In the genomic region with DNA sequence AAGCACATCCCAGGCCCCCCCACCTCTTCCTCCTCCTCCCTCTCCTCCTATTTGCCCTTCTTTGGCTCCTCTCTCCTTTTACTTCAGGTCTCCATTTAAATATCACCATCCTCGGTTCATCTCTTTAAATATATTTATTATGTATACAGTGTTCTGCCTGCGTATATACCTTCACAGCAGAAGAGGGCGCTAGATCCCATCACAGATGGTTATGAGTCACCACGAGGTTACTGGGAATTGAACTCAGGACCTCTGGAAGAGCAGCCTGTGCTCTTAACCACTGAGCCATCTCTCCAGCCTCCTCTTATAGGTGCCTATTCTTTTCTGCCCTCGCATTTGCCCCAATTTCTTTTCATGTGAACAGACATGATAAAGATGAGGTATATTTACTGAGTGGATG, we compare ENCODE assay signal across 29 mouse cellular contexts. TPM values are rescaled to one million over a fixed set of nuclear protein-coding genes. Genes with fewer than 3 reads are reported as not detected.
DNase-seq lines count a peak whose midpoint lies in the region; ATAC-seq and TF ChIP-seq lines count a peak whose summit lies in the region.
"Had no signal": no experiment of that assay in that cellular context is flagged by ENCODE, and none has a peak within 500 bp of the region (broad histone marks: within the 10 kb centered on the region; RNA-seq: fewer than 3 reads in every experiment).

No protein-coding gene starts in this region.

- no peak for TF ChIP-seq EP300 in heart, adult 2 months (IDR thresholded peaks at IDR 0.05; ENCODE audit: insufficient read depth, low read depth, low read length)
- TF ChIP-seq EP300 in liver, embryonic 14.5 days (IDR thresholded peaks at IDR 0.05; ENCODE audit: low read depth) = no peak
- TF ChIP-seq EP300 in MEL (IDR thresholded peaks at IDR 0.05; ENCODE audit: low read depth in 1 of 2, low read length in 2 of 2) = no peak
- TF ChIP-seq EP300 in stomach, postnatal 0 days (optimal IDR thresholded peaks at IDR 0.05) = no peak

- peak; percentile 7; the same call in 1 of the 2 replicates for TF ChIP-seq CTCF in heart, adult 2 months (IDR thresholded peaks at IDR 0.05)
- peak; percentile 42; the same call in 1 of the 2 replicates for TF ChIP-seq CTCF in liver, embryonic 14.5 days (IDR thresholded peaks at IDR 0.05; ENCODE audit: low read depth)
- peak; percentile 44 to 56 (median 47) for TF ChIP-seq CTCF in MEL (IDR thresholded peaks at IDR 0.05 in 2 of 3, conservative IDR thresholded peaks at IDR 0.05 in 1 of 3; ENCODE audit: control insufficient read depth in 1 of 3, insufficient read depth in 1 of 3, low read depth in 2 of 3, low read length in 3 of 3, poor library complexity in 1 of 3, severe bottlenecking in 1 of 3)
- TF ChIP-seq CTCF in stomach, postnatal 0 days (IDR thresholded peaks at IDR 0.05; ENCODE audit: low read depth) = peak; percentile 26

- H3K36me3 ChIP-seq in heart, adult 2 months (ENCODE audit: control insufficient read depth, insufficient read depth, low read length) = no peaks in the 10 kb centered on the region
- no peaks in the 10 kb centered on the region for H3K36me3 ChIP-seq in liver, embryonic 14.5 days (replicated peaks; ENCODE audit: control insufficient read depth, insufficient read depth, low read depth)
- H3K36me3 ChIP-seq in liver, embryonic 12.5 days = no peaks in the 10 kb centered on the region
- peaks cover 0 to 16% of the 10 kb centered on the region in 2 experiments; a peak in 2 of 4 replicates for H3K36me3 ChIP-seq in MEL (ENCODE audit: control insufficient read depth in 1 of 2, insufficient read depth in 2 of 2, low read length in 2 of 2)
- no peaks in the 10 kb centered on the region for H3K36me3 ChIP-seq in stomach, postnatal 0 days (ENCODE audit: control insufficient read depth, insufficient read depth, low read length)
- H3K36me3 ChIP-seq: embryonic facial prominence, embryonic 15.5 days; G1E; heart, embryonic 13.5 days; limb, embryonic 15.5 days; midbrain, embryonic 12.5 days had no signal

- no peak for TF ChIP-seq POLR2A in heart, adult 2 months (IDR thresholded peaks at IDR 0.05; ENCODE audit: insufficient read depth, low read depth, low read length)
- no peak for TF ChIP-seq POLR2A in MEL (IDR thresholded peaks at IDR 0.05; ENCODE audit: control insufficient read depth in 1 of 2, insufficient read depth in 1 of 2, low read depth in 1 of 2, low read length in 2 of 2, poor library complexity in 1 of 2)

- H3K79me2 ChIP-seq in heart, adult 2 months (replicated peaks; ENCODE audit: control insufficient read depth, insufficient read depth, low read length) = no peaks in the 10 kb centered on the region
- no peaks in the 10 kb centered on the region for H3K79me2 ChIP-seq in MEL (ENCODE audit: control insufficient read depth, insufficient read depth, low read length, poor library complexity)

- ATAC-seq in liver, embryonic 14.5 days (ENCODE audit: insufficient read depth) = no peak
- no peak for ATAC-seq in liver, embryonic 12.5 days
- no peak for ATAC-seq in stomach, postnatal 0 days (ENCODE audit: low FRiP score, low TSS enrichment)
- ATAC-seq in inflammation-experienced regulatory T-cells, adult 6 months = no peak
- ATAC-seq: forebrain, embryonic 14.5 days; hindbrain, postnatal 0 days had no signal

- H3K4me3 ChIP-seq in heart, adult 2 months = no peak overlapping the region
- no peak overlapping the region for H3K4me3 ChIP-seq in liver, embryonic 14.5 days (ENCODE audit: insufficient read depth in 1 of 2, low read depth in 2 of 2, low read length in 2 of 2)
- H3K4me3 ChIP-seq in liver, embryonic 12.5 days = no peak overlapping the region
- no peak overlapping the region for H3K4me3 ChIP-seq in MEL (ENCODE audit: control insufficient read depth in 1 of 2, insufficient read depth in 1 of 2, low read depth in 2 of 2, low read length in 2 of 2)
- H3K4me3 ChIP-seq in stomach, postnatal 0 days (ENCODE audit: low read depth, low read length) = no peak overlapping the region
- H3K4me3 ChIP-seq: embryonic facial prominence, embryonic 15.5 days; gastrocnemius, adult 2 months; heart, embryonic 13.5 days; limb, embryonic 15.5 days; midbrain, embryonic 12.5 days had no signal

- H3K4me1 ChIP-seq in heart, adult 2 months (ENCODE audit: control insufficient read depth, insufficient read depth, low read length) = peaks cover 5% of the 10 kb centered on the region
- peaks cover 34 to 48% of the 10 kb centered on the region in 2 experiments for H3K4me1 ChIP-seq in liver, embryonic 14.5 days (replicated peaks; ENCODE audit: control insufficient read depth in 2 of 2, insufficient read depth in 2 of 2, low read length in 1 of 2)
- H3K4me1 ChIP-seq in liver, embryonic 12.5 days = peaks cover 72% of the 10 kb centered on the region
- H3K4me1 ChIP-seq in MEL (ENCODE audit: control insufficient read depth in 1 of 2, insufficient read depth in 2 of 2, low read length in 2 of 2) = peaks cover 12 to 44% of the 10 kb centered on the region in 2 experiments; a peak in 3 of 4 replicates
- no peaks in the 10 kb centered on the region for H3K4me1 ChIP-seq in stomach, postnatal 0 days (replicated peaks; ENCODE audit: control insufficient read depth, insufficient read depth)

- no peak for DNase-seq in heart, adult 2 months
- DNase-seq in heart, adult 18-20 months = no peak
- DNase-seq in liver, embryonic 14.5 days (ENCODE audit: low read depth in 3 of 3, low spot score in 3 of 3) = no peak
- DNase-seq in MEL (ENCODE audit: low read depth, low spot score) = peak; percentile 74
- DNase-seq in stomach, postnatal 0 days (ENCODE audit: low spot score) = no peak
- DNase-seq in urinary bladder, postnatal 10 days (ENCODE audit: low spot score) = no peak
- DNase-seq: adrenal gland, postnatal 14 days; cerebellum, adult 9-10 months; gastrocnemius, adult 2 months; heart, postnatal 14 days; kidney, adult 8-10 months; kidney, postnatal 14 days; layer of hippocampus, postnatal 36 days; lung, adult 2 months; lung, postnatal 14 days; right cerebral cortex, postnatal 14 days; spleen, adult 18-20 months; thymus, postnatal 14 days had no signal

- H3K9ac ChIP-seq in heart, adult 2 months (ENCODE audit: low read depth, low read length) = no peak overlapping the region
- H3K9ac ChIP-seq in liver, embryonic 14.5 days (replicated peaks) = no peak overlapping the region
- H3K9ac ChIP-seq in liver, embryonic 12.5 days = no peak overlapping the region
- no peak overlapping the region for H3K9ac ChIP-seq in MEL (ENCODE audit: control insufficient read depth, low read depth, low read length, poor library complexity, severe bottlenecking)
- H3K9ac ChIP-seq in stomach, postnatal 0 days (ENCODE audit: low read length) = no peak overlapping the region
- H3K9ac ChIP-seq: embryonic facial prominence, embryonic 15.5 days; heart, embryonic 13.5 days; limb, embryonic 15.5 days; midbrain, embryonic 12.5 days had no signal

- peak; percentile 6; the same call in 1 of the 2 replicates for TF ChIP-seq RAD21 in MEL (IDR thresholded peaks at IDR 0.05; ENCODE audit: low read depth, low read length)

- H3K4me2 ChIP-seq in liver, embryonic 14.5 days (ENCODE audit: low read depth) = no peak overlapping the region
- no peak overlapping the region for H3K4me2 ChIP-seq in liver, embryonic 12.5 days
- H3K4me2 ChIP-seq in stomach, postnatal 0 days (replicated peaks; ENCODE audit: low read depth) = no peak overlapping the region
- H3K4me2 ChIP-seq: embryonic facial prominence, embryonic 15.5 days; heart, embryonic 13.5 days; limb, embryonic 15.5 days; midbrain, embryonic 12.5 days had no signal

- 62% methylated on average over 5 of the region's 5 CpGs for WGBS in heart, adult 2 months
- 53% methylated on average over 5 of the region's 5 CpGs for WGBS in liver, embryonic 14.5 days (ENCODE audit: insufficient replicate concordance)
- 50% methylated on average over 5 of the region's 5 CpGs for WGBS in liver, embryonic 12.5 days (ENCODE audit: insufficient replicate concordance)
- WGBS in stomach, postnatal 0 days = 57% methylated on average over 5 of the region's 5 CpGs

- no peaks in the 10 kb centered on the region for H3K27me3 ChIP-seq in heart, adult 2 months (ENCODE audit: control insufficient read depth, insufficient read depth, low read length)
- H3K27me3 ChIP-seq in liver, embryonic 14.5 days (ENCODE audit: control insufficient read depth, insufficient read depth, low read length) = no peaks in the 10 kb centered on the region; the same call in 1 of the 2 replicates
- 0 out of 2 replicates have a peak, but pooled peaks cover 6% of the 10 kb centered on the region for H3K27me3 ChIP-seq in liver, embryonic 12.5 days (replicated peaks)
- no peaks in the 10 kb centered on the region for H3K27me3 ChIP-seq in MEL (ENCODE audit: control insufficient read depth in 1 of 2, insufficient read depth in 2 of 2, low read length in 2 of 2)
- H3K27me3 ChIP-seq in stomach, postnatal 0 days (ENCODE audit: control insufficient read depth, insufficient read depth, low read length) = no peaks in the 10 kb centered on the region
- H3K27me3 ChIP-seq: embryonic facial prominence, embryonic 15.5 days had no signal

- intact Hi-C loops in heart, adult 2 months (cut with DNase I) = no loop called here

- no peaks in the 10 kb centered on the region for H3K9me3 ChIP-seq in liver, embryonic 14.5 days (ENCODE audit: control insufficient read depth, low read length)
- no peaks in the 10 kb centered on the region for H3K9me3 ChIP-seq in liver, embryonic 12.5 days (replicated peaks)
- no peaks in the 10 kb centered on the region for H3K9me3 ChIP-seq in MEL (replicated peaks; ENCODE audit: insufficient read depth, low read length)
- no peaks in the 10 kb centered on the region for H3K9me3 ChIP-seq in stomach, postnatal 0 days (ENCODE audit: control insufficient read depth, low read length)
- H3K9me3 ChIP-seq: embryonic facial prominence, embryonic 15.5 days; G1E; heart, embryonic 13.5 days; limb, embryonic 15.5 days; midbrain, embryonic 12.5 days had no signal

- no peak overlapping the region for H3K27ac ChIP-seq in heart, adult 2 months
- no peak overlapping the region for H3K27ac ChIP-seq in liver, embryonic 14.5 days
- no peak overlapping the region for H3K27ac ChIP-seq in liver, embryonic 12.5 days
- H3K27ac ChIP-seq in MEL (ENCODE audit: control insufficient read depth, low read depth, low read length) = peak overlapping the region; percentile 49; the same call in 1 of the 2 replicates
- H3K27ac ChIP-seq in stomach, postnatal 0 days (replicated peaks) = no peak overlapping the region
- H3K27ac ChIP-seq: embryonic facial prominence, embryonic 15.5 days; gastrocnemius, adult 2 months; heart, embryonic 13.5 days; hindbrain, postnatal 0 days; limb, embryonic 15.5 days; midbrain, embryonic 12.5 days had no signal

RNA-seq across cellular contexts. Expression of gene Slc24a1, which starts 13.9 kb away (rescaled TPM):
- under 1 TPM; 0.05 to 0.10 TPM for total RNA-seq in heart, adult 2 months (2021)
- polyA plus RNA-seq in heart, adult 2 months (2012; rRNA removed) = 0.02 TPM in 1 of 2 replicates, not detected in the other
- total RNA-seq in heart, adult 18-20 months (2021) = under 1 TPM; 0.15 to 0.27 TPM
- 0.02 and 0.03 TPM in 2 replicates for polyA plus RNA-seq in liver, embryonic 14.5 days (2012; rRNA removed)
- 0.03 TPM in 1 of 2 replicates, not detected in the other for polyA plus RNA-seq in liver, embryonic 14.5 days (2014; fragmentation: Nextera tagmentation; extraction: Ambion mirVana)
- polyA plus RNA-seq in liver, embryonic 12.5 days (2016; fragmentation: Nextera tagmentation; extraction: Ambion mirVana) = 0.11 and 0.13 TPM in 2 replicates
- total RNA-seq in MEL (2012; rRNA removed) = not detected in 2 replicates
- under 1 TPM in 1 of 2 experiments, not detected in 1; 0.07 TPM for polyA plus RNA-seq in MEL (2012; ENCODE audit: insufficient read depth in 1 of 2, insufficient read length in 2 of 2, low read depth in 1 of 2, low replicate concordance in 2 of 2, missing spikeins in 1 of 2)
- 0.01 and 0.05 TPM in 2 replicates for polyA plus RNA-seq in stomach, postnatal 0 days (2015; fragmentation: Nextera tagmentation; extraction: Ambion mirVana)
- polyA plus RNA-seq in inflammation-experienced regulatory T-cells, adult 6 months (2017; shearing (Covaris generic)) = under 1 TPM; 0.07 to 0.20 (median 0.17) TPM
- total RNA-seq: gastrocnemius, adult 2 months; layer of hippocampus, postnatal 36 days; megakaryocyte progenitor cell, adult 5-6 weeks had no signal
- polyA plus RNA-seq: C2C12; G1E; midbrain, embryonic 12.5 days had no signal

RNA-seq across cellular contexts. Expression of gene Ints14, which starts 23.2 kb away (rescaled TPM):
- total RNA-seq in heart, adult 2 months (2021) = 10 to 100 TPM; 14.0 to 15.3 TPM
- polyA plus RNA-seq in heart, adult 2 months (2012; rRNA removed) = 11.0 and 20.5 TPM in 2 replicates
- total RNA-seq in heart, adult 18-20 months (2021) = 10 to 100 TPM; 14.2 to 14.5 TPM
- 13.7 and 14.8 TPM in 2 replicates for polyA plus RNA-seq in liver, embryonic 14.5 days (2012; rRNA removed)
- 23.3 and 28.1 TPM in 2 replicates for polyA plus RNA-seq in liver, embryonic 14.5 days (2014; fragmentation: Nextera tagmentation; extraction: Ambion mirVana)
- polyA plus RNA-seq in liver, embryonic 12.5 days (2016; fragmentation: Nextera tagmentation; extraction: Ambion mirVana) = 38.9 and 42.5 TPM in 2 replicates
- total RNA-seq in MEL (2012; rRNA removed) = 35.9 and 37.9 TPM in 2 replicates
- polyA plus RNA-seq in MEL (2012; ENCODE audit: insufficient read depth in 1 of 2, insufficient read length in 2 of 2, low read depth in 1 of 2, low replicate concordance in 2 of 2, missing spikeins in 1 of 2) = 10 to 100 TPM in 1 of 2 experiments, not detected in 1; 54.1 TPM
- polyA plus RNA-seq in stomach, postnatal 0 days (2015; fragmentation: Nextera tagmentation; extraction: Ambion mirVana) = 25.0 and 25.8 TPM in 2 replicates
- polyA plus RNA-seq in inflammation-experienced regulatory T-cells, adult 6 months (2017; shearing (Covaris generic)) = 10 to 100 TPM; 34.8 to 38.2 (median 36.5) TPM
